Mouse (Mus musculus) c-Kit-negative CD71-positive TER-119-positive erythroid progenitor cells, embryonic 14.5 days (primary cell): ENCODE results near the gene Dock4.

Experiments used
- DNase-seq: peaks from one replicate; pipeline ENCODE4 v3.0.0-alpha.2; 2013; ENCODE audit warnings: low read depth, low spot score

Dock4 gene

DNA sequence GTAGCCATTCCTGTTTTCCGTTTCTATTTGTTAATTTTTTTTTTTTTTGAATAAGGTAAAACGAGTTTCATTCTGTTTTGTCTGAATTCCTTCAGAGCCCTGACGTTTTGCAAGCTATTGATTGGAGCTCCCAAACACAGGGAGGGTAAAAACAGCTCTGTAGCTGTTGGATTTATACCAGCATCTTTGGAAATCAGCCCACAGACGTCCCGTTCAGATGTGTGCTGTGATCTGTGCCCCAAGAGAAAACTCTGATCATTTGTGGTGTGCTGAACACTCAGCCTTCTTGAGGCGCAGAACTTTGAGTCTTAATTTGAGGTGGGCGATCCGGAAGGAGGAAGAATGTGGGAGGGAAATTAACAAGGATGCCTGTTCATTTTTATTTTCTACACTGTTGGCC, 62.7 kb downstream of the Dock4 start:
- no peak for DNase-seq

DNA sequence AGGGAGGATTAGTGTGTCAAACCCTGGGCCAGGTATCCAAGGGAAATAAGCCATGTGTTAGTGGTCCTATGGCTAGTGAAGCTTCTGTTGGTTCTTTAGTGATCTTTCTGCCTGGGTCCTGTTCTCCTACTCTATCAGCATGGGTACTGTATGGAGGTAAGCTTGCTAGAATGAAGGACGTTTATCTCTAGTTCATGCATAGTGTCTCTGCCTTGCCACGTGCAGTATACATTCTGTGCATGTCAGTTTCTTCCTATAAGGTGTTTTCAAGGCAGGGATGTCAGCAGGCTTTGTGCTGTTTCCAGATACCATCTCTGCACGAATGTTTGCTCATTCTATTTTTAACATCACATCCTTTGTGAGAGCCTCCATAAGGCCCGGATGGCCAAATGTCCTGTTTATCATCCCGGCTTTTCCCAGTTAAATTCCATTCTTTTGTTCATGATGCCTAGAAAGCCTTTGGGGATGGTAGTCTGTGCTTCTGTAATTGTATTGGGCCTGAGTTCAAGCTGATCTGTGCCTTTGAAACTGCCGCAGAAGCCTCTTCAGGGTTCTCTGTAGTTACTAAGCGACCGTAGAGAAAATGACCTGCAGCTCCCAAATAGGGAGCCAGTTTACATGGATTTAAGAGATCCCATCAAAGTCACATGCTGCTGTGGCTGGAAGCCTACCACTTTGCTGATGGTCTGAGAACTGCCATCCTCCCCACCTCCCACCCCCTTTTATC, 66.1 kb downstream of the Dock4 start:
- no peak for DNase-seq

DNA sequence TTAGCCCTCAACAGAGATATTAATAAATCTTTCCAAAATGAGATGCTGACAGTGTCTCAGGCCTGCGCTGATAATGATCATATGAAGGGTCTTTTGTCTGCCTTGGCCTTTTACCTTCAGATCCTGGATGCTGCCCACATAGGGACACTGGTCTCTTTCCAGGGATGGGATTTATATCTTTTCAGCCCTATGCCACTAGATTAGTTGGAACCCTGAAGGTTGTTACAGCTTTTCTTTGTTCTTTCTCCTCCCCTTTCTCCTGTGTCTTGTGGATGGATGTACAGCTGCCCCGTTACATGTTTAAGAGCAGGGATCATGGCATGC, 66.6 kb downstream of the Dock4 start:
- DNase-seq: no peak

DNA sequence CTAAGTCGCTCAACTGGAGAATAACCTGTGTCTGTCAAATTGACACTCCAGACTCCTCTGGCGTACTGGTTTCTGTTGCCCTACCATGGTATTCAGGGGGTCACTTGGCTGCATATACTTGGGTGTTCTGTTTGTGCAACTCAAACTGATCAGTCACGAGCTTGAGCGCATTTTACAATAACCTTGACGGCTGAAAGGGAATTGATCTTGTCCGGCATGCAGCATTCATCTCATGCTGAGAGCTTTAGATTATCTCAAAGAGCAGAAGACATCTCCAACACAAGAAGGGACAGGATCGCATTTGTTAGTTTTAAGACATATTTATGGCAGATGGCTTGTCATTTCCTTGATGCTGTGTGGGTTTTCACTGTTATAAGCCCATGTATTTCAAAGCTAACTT, 67.2 kb downstream of the Dock4 start:
- no peak for DNase-seq

DNA sequence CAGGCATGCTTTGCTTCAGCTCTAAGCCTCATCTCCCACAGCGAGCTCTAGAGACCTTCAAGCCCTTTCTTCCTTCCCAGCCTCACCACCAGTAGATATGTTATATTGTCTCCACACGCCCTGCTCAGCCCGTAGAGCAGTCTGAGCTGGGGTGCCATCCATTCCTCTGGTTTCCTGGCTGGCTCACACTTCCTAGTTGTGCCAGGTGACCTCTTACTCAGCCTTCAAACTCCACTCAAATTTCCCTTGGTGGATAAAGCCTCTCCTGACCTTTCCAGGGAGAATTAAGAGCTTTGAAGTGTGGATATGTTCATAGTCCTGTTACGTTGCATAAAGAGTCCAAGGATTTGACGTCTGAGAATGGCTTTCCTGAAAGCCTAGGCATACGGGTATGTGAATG, 68.3 kb downstream of the Dock4 start:
- DNase-seq: no peak

DNA sequence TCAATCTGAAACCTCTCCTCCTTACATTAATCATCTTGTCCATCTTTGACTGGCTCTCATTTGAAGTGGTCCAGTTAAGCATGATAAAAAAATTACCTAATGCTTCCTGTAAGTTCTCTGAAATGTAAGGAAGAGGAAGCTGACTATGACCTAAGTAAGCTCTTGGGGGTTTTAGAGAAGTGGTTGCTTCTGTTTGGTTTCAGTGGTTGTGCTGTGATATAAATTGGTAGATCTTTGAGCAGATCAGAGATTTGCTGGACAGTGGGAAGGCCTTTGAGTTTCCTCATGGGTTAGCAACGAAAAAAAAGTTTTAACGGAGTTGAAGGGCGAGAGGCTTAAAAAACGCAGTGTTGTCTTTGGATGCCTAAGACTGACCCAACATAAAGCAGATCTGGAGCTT, 76.7 kb downstream of the Dock4 start:
- no peak for DNase-seq

DNA sequence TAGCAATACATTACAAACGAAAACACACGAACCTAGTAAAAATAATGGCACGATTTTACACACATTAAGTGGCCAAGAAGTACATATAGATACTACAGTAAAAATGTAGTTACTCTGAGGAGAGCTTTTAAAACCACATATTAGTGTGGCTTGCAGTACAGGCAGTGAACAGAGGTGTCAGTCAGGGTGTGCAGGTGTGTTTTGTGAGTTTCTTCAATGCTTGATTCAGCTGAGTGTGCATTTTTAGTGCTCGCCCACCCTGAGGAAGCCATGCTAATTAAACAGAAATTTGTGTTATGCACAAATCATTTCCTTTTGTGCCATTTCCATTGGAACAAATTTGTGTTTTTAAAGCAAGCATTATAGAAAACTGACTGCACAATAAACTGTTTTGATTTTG, 77.3 kb downstream of the Dock4 start:
- no peak for DNase-seq

DNA sequence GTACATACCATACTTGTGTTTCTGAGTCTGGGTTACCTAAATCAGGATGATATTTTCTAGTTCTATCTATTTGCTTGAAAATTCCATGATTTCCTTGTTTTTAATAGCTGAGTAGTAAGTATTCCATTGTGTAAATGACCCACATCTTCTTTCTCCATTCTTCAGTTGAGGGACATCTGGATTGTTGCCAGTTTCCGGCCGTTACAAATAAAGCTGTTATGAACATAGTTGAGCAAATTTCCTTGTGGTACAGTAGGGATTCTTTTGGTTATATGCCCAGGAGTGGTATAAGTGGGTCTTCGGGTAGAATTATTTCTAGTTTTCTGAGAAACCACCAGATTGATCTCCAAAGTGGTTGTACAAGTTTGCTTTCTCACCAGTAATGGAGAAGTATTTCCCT, 79.3 kb downstream of the Dock4 start:
- DNase-seq: no peak

DNA sequence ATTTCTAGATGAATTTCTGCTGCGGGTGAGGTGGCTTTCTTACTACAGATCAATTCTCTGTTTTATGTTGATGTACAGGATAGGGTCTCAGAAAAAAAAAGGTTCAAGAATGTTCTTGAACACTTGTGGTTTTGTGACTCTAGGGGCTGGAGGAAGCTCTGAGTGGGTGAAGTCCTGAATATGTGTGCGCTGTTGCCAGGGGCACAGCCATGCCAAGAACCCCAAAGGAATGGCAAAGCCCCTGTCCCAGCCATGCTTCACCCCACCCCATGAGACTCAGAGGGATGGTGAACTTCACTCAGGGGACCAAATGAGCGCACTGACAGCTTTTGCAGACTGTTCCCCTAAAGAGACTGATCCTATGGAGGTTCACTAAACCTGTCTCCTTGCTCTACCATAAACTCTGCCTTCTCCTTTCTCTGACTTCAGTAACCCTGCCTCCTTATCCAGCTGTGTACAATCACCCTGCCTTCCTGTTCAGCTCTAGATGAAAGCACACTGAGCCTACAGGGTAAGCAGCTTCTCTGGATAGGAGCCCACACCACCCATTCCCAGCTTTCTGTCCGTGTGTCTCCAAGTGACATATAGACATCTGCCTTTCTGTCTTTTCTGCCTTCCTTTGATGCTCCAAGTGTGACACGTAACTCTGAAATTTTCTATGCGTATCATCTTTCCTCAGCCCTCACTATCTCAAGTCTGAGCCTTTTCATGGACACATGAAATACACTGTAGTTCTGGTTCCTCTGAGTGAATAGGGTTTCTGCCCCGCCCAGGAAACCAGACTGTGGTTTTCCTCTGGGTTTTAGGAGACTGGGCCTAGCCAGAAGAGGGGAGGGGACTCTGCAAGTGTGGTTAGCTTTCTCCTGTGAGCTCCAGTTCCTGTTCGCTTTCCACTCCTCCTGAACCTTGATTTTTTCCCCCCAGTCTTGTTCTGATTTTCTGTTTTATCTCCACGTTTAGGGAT, 90.2 kb downstream of the Dock4 start:
- DNase-seq: no peak

DNA sequence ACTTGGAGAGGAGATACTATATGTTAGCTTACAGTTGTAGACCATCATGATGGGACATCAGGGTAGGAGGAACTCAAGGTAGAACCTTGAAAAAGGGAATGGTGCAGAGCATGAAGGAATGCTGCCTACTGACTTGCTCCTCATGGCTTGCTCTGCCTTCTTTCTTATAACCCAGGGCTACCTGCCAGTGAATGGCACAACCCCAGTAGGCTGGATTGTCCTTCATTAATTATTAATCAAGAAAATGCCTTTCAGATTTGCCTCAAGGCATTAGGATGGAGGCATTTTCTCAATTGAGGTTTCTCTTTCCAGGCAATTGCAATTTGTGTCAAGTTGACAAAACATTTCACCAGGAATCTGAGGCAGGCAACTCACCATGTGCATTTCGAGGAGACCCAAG, 92.1 kb downstream of the Dock4 start:
- no peak for DNase-seq

DNA sequence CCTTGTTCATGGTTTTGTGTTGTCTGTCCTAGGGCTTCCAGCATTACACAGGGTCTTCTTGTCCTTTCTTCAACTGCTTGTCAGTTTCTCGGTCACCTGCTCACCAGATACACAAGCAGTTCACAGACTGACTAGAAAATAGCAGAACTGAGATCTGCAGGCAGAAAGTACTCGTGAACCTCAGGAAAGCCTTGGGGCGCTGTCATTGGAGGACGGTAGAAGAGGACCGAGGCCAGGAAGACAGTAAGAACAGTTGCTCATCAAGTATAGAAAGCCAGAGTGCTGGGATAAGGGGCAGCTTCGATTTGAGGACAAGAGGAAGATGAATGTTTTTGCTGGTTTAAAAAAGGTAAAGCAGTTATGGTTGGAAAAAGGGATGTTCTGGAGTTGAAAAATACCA, 92.6 kb downstream of the Dock4 start:
- no peak for DNase-seq

DNA sequence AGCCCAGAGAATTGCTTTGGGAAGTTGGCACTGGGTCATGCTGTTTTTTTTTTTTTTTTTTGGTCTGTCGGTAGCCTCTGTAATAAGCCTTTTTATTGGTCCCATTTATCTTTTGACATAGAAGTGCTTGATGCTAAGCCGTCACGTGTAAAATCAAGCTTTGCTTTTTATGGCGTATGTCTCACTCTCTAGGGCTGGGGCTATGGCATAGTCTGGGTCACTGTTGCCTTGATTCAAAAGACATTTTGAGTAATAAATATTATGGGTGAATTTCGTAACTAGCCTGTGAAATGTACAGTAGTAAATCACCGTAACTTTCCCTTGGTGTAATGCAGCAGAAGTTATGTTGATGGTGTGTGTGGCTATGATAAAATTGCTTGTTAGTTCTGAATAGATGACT, 93.0 kb downstream of the Dock4 start:
- DNase-seq: no peak

DNA sequence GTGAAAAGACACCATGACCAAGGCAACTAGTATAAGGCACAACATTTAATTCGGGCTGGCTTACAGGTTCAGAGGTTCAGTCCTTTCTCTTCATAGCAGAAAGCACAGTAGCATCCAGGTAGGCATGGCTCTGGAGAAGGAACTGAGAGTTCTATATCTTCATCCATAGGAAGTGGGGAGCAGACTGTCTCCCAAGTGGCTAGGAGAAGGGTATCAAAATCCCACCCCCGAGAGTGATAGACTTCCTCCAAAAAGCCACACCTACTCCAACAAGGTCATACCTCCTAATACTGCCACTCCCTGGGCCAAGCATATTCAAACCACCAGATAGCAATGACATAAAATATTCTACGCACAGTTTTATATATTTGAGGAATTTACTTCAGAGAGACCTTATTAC, 98.5 kb downstream of the Dock4 start:
- no peak for DNase-seq

DNA sequence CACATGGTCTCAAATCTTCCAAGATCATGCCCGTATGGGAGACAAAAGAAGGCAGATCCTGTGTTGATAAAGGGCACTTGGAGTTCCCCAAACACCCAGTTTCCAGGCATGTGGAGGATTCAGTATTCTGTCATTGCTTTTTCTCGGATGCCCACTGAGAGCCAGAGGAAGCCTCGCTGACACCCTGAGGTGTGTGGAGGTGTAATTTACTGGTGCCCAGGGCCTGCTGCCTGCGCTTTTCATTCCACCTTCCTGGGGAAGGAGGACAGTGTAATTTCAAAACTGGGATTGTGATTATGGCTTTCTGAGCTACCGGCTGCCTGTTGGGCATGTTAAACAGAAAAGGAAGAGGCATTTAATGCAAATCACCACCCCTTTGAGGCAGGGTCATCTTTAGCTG, 101.1 kb downstream of the Dock4 start:
- no peak for DNase-seq

DNA sequence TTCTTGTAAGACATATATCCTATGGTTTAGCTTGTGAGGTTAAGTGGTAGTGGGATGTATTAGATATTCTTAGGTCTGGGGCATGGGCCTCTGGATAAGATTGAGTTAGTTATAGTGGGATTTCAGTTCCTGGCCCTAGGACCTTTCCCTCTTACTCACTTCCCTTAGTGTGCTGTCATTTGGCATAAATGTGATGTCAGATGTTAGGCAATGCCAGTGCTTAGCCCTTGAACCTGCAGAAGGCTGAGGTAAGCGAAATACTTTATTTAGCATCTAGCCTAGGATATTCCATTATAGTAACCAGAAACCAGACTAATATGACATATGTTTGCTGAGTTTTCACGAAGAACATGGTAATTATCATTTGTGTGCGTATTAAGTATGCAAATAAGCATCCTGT, 105.6 kb downstream of the Dock4 start:
- no peak for DNase-seq

DNA sequence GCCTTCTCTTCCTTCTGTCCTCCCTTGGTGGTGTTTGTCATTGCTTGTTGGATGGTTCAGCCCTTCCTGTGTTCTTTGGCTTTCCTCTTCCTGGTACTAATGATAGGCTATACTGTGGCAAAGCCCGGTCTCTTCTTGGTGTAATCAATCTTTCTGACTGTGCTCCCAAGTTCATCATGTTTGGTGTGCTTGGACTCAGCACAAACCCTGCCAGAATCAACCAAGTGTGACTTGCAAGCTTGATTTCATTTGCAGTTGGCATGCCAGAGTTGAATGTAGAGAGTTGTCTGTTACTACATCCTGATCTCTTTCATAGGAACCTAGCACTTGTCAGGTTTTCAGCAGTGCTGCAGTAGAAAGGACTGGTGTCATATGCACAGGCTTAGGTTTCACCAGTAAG, 106.4 kb downstream of the Dock4 start:
- DNase-seq: no peak

DNA sequence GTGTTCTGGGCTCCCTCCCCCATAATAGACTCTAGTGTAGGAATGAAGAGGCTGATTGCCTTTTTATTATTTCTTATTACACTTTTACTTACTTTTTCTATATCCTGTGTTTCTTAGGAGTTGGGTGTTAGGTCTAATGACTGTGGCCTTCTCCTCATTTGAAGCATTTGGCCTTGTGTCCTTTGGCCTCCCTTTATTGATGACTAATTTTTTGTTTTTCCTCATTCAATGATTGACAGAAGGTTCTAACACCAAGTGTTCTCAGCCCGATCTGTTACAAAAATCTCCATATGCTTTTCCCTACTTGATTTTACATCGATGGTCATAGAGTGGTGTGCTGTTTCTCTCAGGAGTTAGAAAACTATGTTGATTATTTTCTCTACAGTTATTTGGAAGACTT, 108.2 kb downstream of the Dock4 start:
- no peak for DNase-seq

DNA sequence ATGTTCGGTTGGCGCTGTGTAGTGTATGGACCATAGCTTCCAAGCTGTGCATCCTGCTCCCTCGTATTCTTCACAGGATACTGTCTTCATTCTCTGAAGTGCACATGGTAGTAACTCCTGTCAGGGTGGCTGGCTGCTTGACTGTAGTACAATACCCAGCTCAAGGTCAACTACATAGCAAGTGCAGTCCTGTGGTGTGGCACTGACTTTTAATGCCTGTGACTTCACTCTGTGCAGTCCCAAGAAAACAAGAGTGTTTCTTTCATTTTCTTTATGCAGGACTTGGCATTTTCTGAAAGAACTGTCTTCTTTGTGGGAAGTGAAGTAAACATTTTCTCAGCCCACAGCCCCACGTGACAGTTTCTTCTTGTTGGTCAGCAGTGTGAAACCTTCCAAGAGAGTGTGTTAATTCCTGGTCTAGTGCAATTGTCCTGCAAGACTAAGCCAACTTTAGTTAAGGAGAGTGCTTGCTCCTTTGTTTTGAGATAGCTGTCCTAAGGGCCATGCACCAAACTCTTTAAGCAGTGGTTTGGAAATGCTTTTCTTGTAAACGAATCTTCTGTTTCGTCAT, 109.3 kb downstream of the Dock4 start:
- DNase-seq: no peak

DNA sequence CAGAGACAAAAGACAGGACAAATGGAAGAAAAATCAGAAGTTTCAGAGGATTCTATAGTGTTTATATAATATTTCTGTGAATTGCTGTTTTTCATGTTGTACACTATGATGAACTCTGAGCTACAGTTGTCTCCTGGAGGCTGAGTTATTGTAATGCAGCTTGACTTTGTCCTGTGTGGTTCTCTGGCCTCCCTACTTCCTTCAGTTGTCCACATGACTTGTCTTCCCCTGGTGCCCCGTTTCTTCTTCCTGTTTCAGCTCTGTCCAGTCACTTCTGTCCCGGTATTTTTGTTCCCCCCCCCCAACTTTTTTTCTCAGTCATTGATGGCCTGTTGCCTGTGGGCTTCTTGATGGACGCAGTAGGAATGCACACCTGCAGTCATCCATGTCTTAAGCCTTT, 112.8 kb downstream of the Dock4 start:
- DNase-seq: no peak

DNA sequence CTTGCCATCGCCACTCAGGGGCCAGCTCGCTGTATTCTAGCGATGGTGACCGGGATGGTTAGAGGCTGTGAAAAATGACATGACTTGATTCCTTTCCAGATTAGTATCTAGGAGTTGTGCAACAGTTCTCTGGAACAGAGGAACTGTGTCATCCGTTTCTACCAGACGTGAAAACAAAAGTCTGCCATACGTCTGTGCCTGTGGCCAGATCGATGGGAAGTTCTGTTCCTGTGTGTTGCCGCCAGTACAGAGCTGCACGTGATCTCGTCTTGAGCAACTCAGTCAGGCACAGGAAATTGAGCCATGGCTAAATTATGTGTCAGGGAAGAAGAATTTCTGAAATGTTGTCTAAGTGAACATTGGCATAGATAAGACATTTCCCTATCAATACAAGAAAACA, 113.4 kb downstream of the Dock4 start:
- DNase-seq: no peak

DNA sequence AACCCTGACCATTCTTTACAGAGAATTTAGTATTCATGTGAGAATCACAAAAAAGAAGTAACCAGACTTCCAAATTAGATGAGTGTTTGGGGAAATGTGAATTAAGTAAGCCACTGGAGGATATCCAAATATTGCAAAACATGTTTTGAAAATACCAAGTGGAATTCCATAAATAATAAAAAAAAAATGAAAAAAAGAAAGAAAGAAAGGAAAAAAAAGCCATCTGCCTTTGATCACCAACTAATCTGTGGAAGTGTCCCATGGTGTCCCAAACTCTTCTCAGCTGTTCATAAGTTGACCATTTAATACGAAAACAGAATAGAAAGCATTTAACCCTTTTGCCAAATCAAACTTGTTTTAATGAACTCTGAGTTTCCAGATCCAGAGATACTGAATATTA, 118.0 kb downstream of the Dock4 start:
- no peak for DNase-seq

DNA sequence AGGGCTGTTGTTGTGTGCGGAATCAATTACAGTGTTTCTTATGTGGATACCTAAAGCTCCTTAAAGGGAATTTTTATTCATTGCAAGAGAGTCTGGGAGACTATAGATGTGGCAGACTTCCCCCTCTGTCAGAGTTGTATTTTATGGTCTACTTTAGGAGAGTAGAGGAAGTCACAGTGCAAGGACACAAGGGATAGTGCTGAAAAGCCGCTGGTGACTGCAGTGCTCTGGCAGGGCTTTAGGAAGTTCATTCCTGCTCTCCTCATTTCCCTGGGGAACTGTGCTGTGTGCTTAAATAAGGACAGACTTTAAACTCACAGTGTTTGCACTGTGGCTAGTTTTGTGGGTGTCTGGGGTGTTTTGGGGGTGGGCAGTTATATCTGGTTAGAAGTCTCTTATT, 118.5 kb downstream of the Dock4 start:
- no peak for DNase-seq

DNA sequence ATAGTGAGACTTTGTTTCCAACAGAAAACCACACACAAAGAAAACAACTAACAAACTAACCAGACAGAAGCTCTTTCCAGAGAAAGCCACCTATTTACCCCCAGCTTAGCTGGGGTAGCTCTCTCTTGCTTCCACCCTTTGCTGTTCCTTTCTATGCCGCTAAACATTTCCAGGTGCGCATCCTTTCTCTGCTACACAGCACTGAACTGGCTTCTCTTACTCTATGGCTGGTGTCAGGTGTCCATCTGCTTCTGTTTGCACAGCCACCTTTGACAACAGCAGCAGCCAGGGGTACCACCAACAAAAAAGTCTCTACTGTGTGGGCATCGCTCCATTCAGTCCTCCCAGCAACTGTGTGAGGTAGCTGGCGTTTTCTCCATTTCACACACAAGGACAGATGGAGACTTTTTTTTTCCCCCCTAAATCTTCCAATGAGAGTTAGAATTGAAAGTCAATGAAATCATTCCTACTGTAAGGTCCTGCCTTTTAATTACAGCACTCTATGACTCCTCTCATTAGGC, 122.7 kb downstream of the Dock4 start:
- DNase-seq: no peak
